Mouse (Mus musculus): ENCODE measurements around the gene Msl1.

The Msl1 gene

DNA sequence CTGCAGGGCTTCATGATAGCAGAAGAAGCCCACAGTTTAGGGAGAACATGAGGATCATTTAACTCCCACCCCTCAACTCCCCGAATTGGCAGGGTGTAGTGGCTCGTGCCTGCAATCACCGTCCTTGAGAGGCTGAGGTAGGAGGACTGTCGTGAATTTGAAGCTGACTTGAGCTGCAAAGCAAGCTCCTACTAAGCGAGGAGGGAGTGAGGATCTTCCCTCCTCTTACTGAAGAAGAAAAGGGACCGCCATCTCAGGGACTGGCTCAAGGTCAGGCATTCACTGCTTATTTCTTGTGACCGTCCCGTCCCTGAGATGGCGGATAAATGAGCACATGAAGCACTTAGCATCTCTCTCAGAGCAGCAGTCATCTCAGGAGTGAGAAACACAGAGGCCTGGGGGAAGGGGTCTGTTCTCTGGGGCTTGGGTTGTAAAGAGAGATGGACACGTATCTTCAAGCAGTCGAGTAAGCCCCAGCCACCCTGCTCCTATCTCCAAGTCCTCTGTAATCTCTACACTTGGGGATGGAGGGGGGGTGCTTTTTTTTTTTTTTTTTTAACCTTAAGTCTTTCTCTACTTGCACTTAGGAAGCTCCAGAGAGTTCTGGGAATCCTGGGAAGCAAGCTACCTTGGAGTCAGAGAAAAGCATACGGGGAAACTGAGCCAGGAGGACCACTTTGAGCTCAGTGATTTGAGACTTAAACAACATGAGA lies 19.1 kb upstream of the Msl1 start:
- CTCF ChIA-PET: interaction anchor here (0.6 to 2.0 kb wide), 8 partner anchors 10 to 500 kb away, joined by 3 to 19 read pairs (median 8); no protein-coding TSS in a partner anchor

DNA sequence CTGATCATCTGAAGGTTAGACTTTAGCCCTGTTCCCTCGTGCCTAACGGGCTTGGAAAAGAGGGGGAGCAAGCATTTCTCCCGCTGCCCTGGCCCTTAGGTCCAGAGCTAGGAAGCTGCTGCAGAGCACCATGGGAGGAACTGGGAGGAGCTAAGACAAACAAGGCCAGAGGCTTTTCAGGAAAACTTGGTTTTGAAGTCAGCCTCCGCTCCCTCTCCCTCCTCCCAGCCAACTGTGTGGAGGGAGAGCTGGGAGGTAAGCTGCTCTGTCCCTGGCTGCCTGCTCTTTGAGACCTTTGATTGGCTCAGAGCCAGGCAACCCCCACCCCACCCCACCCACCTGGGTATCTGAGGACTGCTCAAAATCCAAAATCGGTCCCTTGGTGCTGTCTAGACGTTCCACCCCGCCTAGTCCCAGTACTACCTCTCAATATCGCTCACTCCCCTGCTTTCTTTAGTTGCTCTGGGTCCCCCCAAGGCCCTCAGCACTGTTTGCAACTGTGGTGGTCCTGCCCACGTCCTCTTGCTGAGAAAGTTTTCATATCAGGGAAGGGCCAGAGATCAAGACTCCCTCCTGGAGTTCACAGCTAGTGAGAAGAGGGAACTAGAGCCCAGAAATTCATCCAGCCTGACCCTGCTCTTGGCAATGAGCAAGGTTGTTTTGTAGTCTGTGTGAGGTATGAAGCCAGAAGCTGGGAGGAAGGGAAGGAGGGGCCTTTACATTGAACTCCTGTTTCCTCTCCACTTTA lies 18.3 kb upstream of the Msl1 start:
- CTCF ChIA-PET: interaction anchor here (0.5 to 2.0 kb wide), 9 partner anchors 9 to 499 kb away, joined by 3 to 19 read pairs (median 6); no protein-coding TSS in a partner anchor

DNA sequence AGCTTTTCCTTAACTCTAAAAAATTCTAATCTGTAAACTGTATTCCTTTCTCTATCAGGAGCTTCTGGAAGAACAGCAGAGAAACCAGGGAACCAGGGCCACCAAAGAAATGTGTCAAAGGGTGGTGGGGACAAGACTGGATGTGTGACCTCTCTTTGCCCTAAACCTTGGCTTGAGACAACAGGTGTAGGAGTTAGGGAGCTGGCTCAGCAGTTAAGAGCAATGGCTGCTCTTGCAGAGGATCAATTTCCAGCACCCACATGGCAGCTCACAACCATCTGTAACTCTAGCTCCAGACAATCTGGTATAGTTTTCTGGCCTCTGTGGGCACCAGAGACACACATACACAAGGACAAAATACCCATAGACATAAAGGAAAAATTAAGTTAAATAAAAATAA lies 17.4 kb upstream of the Msl1 start:
- CTCF ChIA-PET: interaction anchor here (0.6 kb wide), 1 partner anchor 11 kb away, joined by 14 read pairs; no protein-coding TSS in a partner anchor

DNA sequence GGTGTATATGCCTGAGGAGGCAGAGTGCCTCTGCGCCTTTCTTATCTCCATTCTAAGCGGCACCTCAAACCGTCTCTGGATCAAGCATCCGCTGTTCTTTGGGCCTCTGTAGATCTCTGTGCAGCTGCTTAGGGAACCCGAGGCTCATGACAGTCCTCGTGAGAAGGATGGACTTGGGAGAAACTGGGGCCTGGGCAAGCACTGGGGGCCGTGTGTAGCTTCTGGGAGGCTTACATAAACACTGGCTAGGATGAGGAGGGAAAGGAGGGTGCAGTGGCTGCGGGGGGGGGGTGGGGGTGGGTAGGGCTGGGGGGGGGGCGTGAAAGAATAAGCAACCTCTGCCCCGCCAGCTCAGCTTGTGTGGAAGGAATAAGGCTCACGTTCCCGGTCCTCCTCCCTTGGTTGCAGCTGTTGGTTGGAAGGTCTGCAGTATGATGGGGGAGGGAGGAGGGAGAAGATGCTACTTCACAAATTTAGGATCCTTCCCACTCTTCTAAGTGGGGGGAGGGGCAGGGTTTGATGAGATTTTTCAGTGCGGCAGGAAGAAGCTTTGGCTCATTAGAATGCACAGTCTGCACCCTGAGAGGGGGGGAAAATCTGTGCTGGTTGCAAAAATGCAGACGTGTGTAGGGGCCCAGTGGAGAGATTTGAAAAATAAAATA lies 13.3 kb upstream of the Msl1 start:
- CTCF ChIA-PET: interaction anchor here (0.6 to 1.0 kb wide), 6 partner anchors 8 to 109 kb away, joined by 3 to 6 read pairs (median 4); no protein-coding TSS in a partner anchor

DNA sequence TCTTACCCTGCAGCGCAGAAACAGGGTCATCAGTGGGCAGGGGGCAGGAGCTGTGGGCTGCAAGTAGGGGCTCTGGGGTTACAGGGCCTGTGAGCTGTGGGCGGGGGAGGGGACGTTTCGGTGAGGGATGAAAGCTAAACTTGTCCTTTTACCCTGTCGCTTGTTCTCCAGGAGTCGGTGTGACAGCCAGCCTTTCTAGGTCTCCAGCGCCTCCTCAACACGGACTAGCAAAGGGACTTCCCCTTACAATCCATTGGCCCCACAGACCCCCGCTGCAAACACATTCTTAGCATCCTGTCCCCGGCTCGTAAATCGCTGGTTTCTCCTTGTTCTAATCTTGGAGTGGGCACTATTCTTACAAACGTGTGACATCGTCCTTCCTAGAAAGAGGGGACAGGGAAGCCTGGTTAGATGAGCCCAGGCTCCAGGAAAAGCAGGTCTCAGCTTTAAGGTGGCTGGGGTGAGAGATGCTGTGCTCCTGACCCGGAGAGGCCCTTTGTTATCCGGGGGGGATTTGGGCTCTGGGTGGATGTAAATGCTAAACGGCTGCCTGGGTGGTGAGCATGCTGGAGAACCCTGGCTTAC lies 12.6 kb upstream of the Msl1 start:
- CTCF ChIA-PET: interaction anchor here (0.6 to 1.0 kb wide), 2 partner anchors 9 to 41 kb away, joined by 3 to 4 read pairs; no protein-coding TSS in a partner anchor

DNA sequence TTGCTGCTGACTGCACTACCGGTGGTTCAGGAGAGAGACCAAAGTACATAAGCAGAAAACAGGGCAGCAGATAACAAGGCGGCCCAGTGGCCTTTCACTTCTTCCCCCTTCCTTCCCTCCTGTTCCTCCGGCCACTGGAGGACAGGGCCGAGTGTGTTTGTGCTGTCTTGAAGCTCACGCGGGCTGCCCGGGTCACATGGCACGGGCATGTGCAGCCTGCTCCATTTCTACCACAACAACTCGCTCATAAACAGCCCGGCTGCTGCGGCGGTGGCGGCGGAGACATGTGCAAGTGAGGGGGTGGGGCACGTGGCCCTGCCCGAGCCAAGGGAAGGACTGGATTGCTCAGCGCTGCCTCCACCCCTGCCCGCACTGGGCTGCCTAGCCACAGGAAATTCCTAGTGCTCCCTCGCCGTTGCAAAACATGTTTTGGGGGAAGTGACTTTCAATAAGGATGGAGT lies 12.1 kb upstream of the Msl1 start:
- CTCF ChIA-PET: no interaction called here

DNA sequence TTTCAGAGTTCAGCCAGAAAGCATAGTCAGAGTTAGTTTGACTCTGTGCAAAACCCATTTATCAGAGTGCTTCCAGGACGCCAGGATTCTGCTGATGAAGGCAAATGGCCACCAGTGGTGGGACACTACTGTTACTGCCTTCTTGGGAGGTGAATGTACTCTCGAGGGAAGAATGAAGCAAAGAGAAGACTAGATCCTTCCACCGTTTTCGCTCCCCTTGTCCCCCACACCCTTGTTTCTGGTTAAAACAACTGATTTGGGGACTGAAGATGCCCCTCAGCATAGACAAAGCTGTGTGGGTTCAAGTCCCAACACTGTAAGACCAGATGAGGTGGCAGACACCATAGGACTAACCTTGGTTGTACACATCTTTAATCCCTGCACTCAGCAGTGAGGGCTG lies 11.2 kb upstream of the Msl1 start:
- CTCF ChIA-PET: no interaction called here

DNA sequence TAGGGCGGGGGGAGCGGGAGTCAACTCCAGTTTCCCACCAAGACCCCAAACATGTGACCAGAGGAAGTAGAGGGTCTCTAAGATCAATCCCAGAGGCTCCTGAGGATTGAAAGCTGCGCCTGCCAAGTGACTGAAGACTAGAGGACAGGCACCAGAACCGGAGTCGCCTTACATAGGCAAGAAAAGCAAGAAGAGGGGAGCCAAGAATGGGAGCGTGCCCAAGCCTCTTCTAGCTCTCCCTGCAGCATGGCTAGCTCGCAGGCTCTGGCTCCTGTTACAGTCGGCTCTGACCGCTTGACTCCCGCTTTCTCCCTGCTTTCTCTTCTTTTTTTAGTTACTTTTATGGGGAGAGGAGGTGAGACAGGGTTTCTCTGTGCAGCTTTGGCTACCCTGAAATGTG lies 10.1 kb upstream of the Msl1 start:
- CTCF ChIA-PET: interaction anchor here (0.6 to 2.5 kb wide), 2 partner anchors 9 to 44 kb away, joined by 6 to 18 read pairs; partner anchors contain the start of gene Nr1d1

DNA sequence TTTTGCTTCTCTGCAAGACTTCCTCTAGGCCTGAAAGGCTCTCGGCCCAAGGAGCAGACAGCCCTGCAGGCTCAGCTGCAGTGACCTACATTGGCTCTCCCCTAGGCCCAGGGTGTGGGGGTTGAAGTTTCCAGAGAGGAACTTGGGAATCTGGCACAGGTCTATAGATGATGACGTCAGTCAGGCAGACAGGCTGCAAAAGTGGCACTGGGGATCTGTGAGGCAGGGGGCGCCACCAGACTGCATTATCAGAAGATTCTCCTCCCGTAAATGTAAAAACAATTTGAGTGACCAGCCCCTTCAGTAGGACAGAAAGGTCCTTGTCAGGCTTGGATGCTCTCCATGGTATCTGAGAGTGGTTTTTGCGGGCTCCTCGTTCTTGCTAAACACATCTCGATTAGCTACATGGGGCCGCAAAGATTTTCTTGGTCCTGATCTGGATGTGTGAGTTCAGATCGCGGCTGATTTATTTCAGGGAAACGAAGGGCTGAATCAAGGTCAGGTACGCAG lies 9.5 kb upstream of the Msl1 start:
- CTCF ChIA-PET: interaction anchor here (2.5 kb wide), 1 partner anchor 10 kb away, joined by 18 read pairs; the partner anchor contains the start of gene Nr1d1

DNA sequence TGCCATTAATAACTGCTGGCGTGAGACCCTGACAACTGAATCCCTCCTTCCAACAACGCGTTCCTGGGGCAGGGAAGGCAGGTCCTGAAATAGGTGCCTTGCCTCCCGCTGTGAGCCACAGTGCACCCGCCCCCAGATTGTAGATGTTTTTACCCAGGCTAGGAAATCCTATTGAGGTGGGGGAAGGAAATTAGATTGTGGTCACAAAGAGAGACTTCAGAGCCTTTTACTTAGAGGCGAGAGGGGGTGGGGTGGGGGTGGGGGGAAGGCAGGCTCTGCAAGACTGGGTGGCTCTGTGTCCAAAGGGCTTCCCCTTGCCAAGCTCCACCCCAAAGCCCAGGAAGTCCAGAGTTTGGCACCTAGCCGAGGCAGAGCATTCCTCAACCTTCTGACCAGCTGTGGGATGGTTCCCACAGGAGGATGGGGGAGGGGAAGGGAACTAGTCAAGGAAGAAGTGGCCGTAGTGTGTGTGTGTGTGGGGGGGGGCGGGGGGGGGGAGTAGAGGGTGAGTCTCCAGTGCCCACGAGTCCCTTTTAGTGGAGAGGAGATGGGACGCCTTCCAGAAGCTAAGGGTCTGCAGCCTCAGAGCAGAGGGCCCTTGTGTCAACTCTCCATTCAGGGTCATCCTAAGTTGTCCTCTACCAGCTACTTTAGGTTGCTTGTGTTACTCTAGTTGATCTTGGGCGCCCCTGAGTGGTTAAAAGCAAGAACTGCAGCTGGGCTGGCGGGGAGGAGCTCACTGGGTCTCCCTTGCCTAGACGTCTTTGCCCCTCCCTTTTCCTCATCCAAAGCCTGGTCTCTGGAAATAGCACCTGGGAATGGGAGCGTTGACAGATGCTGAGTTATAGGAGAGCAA lies 8.7 kb upstream of the Msl1 start:
- CTCF ChIA-PET: interaction anchor here (0.7 to 2.5 kb wide), 9 partner anchors 9 to 89 kb away, joined by 3 to 18 read pairs (median 3); partner anchors contain the start of genes Msl1, Nr1d1 and Thra

DNA sequence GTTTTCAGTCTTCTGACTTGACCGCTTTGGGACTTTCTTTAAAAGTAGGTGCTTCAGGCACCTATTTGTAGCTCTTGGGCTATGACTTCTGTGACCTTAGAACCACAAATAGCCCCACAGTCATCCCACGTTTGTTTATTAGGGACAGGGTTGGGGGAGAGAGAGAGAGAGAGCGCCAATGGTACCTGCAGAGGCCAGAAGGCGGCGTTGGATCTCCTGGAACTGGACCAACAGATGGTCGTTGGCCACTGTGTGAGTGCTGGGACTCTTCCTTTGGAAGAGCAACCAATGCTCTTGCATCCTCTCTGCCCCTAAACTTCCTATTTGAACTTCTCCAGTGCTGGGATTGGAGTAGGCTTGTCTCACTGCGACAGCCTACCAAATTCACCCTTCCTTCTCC lies 8.1 kb upstream of the Msl1 start:
- CTCF ChIA-PET: interaction anchor here (0.7 to 2.5 kb wide), 11 partner anchors 8 to 126 kb away, joined by 3 to 18 read pairs (median 3); partner anchors contain the start of genes Msl1, Nr1d1 and Thra

DNA sequence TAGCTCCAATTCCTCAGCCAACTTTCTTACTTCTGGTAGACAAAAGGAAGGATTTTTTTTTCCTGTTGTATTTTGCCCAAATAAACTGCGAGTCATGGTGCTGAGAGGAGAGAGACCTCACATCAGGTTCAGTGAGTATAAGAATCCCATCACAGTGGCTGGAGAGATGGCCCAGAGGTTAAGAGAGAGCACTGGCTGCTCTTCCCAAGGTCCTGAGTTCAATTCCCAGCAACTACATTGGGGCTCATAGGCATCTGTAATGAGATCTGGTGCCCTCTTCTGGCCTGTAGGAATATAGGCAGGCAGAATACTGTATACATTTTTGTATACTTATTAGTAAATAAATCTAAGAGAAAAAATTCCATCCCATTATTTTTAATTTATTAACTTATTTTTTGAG lies 7.6 kb upstream of the Msl1 start:
- CTCF ChIA-PET: interaction anchor here (0.7 to 2.5 kb wide), 6 partner anchors 12 to 125 kb away, joined by 3 to 18 read pairs (median 4); partner anchors contain the start of genes Nr1d1 and Thra

DNA sequence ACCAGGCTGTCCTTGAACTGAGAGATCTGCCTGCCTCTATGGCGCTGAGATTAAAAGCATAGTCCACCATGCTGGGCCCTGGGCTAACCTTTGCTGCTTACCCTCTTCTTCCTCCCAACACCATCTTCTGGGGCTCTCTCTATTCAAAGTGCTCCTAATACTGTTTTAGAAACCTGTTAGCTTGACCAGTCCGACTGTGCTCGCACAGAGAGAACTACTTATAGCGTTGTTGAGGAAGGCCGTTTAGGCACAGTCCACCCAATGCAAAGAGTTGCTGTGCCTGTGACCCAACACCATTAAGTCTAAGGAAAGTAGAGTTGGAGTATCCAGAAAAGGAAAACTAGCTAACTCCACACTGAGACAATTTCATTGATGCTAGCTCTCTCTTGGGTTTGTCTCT lies 7.2 kb upstream of the Msl1 start:
- CTCF ChIA-PET: interaction anchor here (2.4 kb wide), 1 partner anchor 46 kb away, joined by 11 read pairs; the partner anchor contains the start of gene Thra

DNA sequence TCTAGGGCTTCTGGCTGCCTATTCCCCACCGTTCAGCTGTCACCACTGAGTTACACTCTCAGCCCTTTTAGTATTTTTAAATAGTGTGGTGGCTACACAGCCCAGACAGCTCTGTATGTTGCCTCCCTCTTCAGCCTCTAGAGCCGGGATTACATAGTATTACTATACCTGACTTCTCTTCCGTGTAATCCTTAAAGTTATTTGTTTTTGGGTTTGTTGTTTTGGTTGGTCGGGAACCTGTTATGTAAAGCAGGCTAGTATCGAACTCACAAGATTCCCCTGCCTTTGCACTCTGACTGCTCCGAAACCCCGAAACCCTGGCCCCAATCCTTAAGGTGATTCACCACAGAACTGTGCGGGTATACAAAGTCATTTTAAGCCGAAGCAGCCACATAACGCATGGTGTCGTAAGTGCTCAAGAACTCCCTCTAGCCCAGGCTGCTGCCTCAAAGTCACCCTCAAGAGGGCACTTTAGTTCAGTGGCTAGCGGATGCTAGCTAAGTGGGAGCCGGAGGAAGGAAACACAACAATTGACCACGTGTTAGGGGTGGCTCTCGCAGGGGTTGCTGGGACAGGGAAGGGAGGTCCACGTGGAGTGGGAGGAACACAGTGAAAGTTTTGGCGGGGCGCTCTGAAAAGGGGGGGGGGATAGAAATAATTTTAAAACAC lies 6.6 kb upstream of the Msl1 start:
- CTCF ChIA-PET: interaction anchor here (0.6 to 2.4 kb wide), 5 partner anchors 10 to 47 kb away, joined by 4 to 14 read pairs (median 10); partner anchors contain the start of gene Thra

DNA sequence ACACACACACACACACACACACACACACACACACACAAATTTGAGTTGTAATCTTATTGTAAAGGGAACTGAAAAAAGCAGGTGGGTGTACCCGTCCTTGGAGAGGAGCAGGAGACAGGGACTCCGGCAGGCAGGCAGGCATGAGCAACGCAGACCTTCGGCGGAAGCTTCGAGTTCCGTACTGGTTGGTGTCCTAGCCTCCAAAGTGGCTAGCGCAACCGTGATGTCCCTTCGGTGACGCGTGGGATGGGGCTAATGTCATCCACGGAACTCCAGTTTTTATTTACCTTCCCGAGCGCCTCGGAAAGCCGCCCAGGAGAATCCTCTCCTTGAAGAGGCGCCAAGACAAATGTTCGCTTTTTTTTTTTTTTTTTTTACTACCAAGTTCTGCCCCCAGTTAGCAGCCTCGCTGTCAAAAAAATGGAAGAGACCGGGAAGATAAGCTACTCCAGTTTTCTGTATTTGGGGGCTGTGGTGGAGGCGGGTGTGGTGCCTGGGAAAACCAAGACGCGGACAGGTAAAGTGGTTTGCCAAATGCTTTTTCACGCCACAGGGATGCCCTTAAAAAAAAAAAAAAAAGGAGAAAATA lies 6.0 kb upstream of the Msl1 start:
- CTCF ChIA-PET: interaction anchor here (0.6 to 1.4 kb wide), 7 partner anchors 15 to 179 kb away, joined by 3 to 10 read pairs (median 7); no protein-coding TSS in a partner anchor

DNA sequence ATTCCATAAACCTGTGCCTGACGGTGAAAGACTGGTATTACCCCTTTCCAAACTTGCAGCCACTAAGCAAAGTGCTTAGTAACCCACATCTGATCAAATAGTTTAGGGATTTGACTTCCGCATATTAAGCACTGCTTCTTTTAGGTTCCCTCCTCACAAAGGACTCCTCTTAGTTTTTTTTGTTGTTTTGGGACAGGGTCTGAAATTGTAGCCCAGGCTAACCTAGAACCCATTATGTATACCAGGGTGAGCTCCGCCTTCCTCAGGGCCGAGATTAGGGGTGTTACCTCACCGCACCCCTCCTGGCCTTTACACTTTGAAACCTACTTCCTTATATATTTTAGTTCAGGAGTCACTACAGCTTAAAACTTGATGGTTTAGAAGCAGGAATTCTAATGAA lies 5.5 kb upstream of the Msl1 start:
- CTCF ChIA-PET: interaction anchor here (0.6 to 1.4 kb wide), 6 partner anchors 15 to 179 kb away, joined by 3 to 10 read pairs (median 6); no protein-coding TSS in a partner anchor

DNA sequence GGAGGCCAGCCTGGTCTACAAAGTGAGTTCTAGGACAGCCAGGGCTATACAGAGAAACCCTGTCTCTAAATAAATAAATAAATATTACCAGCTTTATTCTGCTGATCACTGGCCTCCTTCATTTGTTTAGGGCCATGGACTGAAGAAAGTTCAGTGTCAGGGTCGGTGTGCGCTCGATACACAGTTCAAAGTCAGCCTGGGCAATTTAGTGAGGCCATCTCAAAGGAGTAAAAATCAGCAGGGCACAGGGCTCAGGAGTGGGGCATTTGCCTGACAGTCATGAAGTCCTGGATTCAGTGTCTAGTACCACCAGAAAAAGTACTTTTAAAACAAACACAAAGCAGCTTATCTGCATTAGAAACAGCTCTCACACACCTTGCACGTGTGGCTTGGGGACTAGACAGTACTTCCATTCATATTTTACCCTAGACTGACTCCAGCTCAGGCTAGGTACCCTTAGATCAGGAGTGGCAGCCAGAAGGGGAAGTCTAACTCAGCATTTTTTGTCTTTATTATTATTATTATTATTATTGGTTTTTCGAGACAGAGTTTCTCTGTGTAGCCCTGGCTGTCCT lies 4.6 kb upstream of the Msl1 start:
- CTCF ChIA-PET: interaction anchor here (0.6 to 0.7 kb wide), 2 partner anchors 15 to 25 kb away, joined by 6 to 21 read pairs; no protein-coding TSS in a partner anchor

DNA sequence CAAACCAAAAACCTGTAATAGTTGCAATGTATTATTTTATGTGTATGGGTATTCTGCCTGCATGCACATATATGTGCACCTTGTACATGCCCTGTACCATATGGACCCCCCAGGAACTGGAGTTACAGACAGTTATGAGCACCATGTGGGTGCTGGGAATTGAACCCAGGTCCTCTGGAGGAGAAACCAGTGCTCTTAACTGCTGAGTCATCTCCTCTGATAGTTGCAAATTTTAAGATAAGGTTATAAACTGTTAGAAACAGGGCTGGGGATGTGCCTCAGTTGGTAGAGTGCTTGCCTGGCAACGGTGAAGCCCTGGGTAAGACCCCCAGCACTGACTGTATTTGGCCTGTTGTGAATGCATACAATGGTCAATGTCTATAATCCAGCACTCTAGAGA lies 3.9 kb upstream of the Msl1 start:
- CTCF ChIA-PET: no interaction called here
